Mouse (Mus musculus): ENCODE measurements around the gene Cers5.
"Not testable (repeated sequence)": the region's sequence is repeated elsewhere in the genome, so short reads cannot be mapped to it uniquely, and the experiment has no call there.

The Cers5 gene

DNA sequence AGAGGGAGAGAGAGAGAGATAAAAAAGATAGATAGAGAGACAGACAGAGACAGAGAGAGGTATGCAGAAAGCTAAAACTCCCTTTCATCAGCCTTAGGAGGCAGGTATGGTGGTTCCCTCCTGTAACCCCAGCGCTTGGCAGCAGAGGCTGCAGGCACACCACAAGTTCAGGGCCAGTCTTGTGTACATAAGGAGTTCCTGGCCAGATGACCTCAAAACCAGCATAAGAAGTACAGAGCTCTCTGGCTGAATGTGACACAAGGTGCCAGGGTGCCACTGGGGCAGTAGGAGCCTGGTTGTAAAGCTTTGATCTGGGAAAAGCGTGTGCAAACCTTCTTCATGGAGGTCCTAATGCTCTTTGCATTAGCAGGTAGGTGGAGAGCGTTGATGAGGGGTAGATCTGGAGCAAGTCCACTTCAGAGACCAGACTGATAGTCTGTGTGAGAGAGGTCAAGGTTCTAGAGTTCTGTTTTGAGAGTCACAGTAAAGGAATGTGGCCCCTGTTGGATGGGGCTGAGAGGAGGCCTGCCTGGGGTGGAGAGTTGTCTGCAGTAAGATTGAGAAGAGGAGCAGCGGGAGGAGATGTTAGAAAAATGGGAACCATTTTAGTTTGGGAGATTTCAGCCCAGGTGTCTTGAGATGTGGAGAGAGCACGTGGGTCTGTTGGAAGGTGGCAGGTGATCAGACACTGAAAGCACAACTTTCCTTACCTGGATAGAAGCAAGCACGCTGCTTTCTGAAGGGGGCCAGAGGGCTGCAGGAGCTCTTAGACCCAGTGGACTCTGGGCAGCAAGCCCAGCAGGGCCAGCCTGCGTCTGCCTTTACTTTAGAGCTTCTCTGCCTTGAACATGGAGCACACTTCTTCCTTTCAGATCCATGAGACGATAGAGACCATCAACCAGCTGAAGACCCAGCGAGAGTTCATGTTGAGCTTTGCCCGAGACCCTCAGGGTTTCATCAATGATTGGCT, 62.2 kb downstream of the Cers5 start:
- DNase-seq (ENCODE audit: low read depth, low spot score), result no peak

GRCm38 (mm10) chr15:99708176-99708575, 64.5 kb downstream of the Cers5 start:
- DNase-seq (ENCODE audit: low read depth, low spot score), result no peak

GRCm38 (mm10) chr15:99705440-99706048, 67.1 kb downstream of the Cers5 start, which contains the start of gene Gm17349:
Gene Gm17349 (minus strand): TSS chr15:99705490.
- DNase-seq (ENCODE audit: low read depth, low spot score), result peak; percentile 86

- DNase-seq (ENCODE audit: low read depth, low spot score), result peak; percentile 91
Measured at GRCm38 (mm10) chr15:99704881-99705280, 67.8 kb downstream of the Cers5 start.

- DNase-seq (ENCODE audit: low read depth, low spot score), result peak; percentile 84
Measured at GRCm38 (mm10) chr15:99704041-99704681, 68.5 kb downstream of the Cers5 start.

GRCm38 (mm10) chr15:99703676-99704040, 69.0 kb downstream of the Cers5 start:
- DNase-seq (ENCODE audit: low read depth, low spot score), result no peak

- DNase-seq (ENCODE audit: low read depth, low spot score), result no peak
Measured at GRCm38 (mm10) chr15:99703104-99703503, 69.6 kb downstream of the Cers5 start.

DNA sequence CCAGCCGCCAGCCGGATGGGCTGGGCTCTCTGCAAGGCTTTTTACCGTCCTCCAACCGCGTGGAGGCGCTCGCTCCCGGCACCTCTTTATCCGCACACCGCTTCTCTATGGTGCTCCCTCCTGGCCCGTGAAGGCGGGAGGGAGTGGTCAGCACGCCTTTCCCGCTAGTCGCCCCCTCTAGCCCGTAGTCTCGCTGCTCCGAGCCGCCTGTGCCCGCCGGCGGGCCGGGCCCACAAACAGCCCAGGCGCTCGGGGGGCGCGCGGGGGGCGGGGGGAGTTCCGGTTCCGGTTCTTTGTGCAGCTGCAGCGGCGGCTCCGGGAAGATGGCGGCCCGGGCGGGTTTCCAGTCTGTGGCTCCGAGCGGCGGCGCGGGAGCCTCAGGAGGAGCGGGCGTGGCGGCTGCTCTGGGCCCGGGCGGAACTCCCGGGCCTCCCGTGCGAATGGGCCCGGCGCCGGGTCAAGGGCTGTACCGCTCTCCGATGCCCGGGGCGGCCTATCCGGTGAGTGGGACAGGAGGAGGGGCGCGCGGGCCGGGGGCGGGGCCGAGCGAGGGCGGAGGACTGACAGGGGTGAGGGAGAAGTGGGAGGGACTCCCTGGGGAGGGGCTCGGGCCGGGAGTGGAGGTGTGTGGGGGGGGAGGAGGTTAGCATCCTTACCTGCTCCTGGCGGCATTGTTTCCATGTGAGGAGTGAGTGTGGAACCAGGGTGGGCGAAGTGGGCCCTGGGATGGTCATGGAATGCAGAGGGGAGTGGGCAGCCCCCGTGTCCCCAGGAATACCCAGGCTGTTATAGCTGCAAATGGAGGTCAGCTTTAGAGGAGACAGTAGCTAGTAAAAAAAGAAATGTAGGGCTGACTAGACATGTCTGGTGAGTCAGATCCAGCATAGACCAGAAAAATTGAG, 70.4 kb downstream of the Cers5 start, which contains the start of gene Smarcd1:
Smarcd1 (plus strand) TSS at position 131 of the 902 bp plus-strand sequence.
- peak; percentile 98 for DNase-seq (ENCODE audit: low read depth, low spot score)

- DNase-seq (ENCODE audit: low read depth, low spot score), result not testable (repeated sequence)
Measured at GRCm38 (mm10) chr15:99701640-99701998, 71.1 kb downstream of the Cers5 start.

- no peak for DNase-seq (ENCODE audit: low read depth, low spot score)
Measured at GRCm38 (mm10) chr15:99700219-99701106, 72.2 kb downstream of the Cers5 start.

DNA sequence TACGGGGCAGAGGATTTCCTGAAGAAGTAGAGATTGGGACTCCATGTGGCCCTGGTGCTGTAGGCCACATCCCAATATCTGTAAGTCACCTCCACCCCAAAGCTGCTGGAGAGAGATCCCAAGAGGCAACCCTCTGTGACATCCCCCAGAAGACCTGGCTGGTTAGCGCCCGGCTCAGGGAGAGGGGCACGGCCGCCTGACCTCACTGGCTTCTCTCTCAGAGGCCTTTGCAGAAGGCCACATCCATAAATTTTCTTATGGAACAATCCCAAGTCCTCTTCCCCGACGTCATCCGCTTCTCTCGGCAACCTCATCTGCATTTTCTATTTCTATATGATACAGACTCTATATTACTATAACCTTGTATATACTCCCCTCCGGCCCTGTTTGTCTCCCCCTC, 73.0 kb downstream of the Cers5 start:
- DNase-seq (ENCODE audit: low read depth, low spot score), result no peak

- peak; percentile 78 for DNase-seq (ENCODE audit: low read depth, low spot score)
Measured at GRCm38 (mm10) chr15:99698533-99699085, 74.1 kb downstream of the Cers5 start.

DNA sequence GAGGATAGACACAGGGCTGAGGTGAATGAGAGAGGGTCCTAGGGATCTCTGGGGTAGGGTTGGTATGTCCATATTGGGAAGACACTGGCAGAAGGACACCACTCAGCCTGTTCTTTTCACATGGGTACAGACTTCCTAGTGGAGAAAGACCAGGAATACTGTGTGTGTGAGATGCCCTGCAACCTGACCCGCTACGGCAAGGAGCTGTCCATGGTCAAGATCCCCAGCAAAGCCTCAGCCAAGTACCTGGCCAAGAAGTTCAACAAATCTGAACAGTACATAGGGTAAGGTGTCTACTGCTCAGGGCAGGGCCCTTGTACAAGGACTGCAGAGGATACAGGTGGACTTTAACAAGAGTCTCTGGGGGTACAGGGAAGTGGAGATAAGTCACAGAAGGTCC, 75.4 kb downstream of the Cers5 start:
- DNase-seq (ENCODE audit: low read depth, low spot score), result no peak

- DNase-seq (ENCODE audit: low read depth, low spot score), result peak; percentile 56
Measured at GRCm38 (mm10) chr15:99691976-99692375, 80.7 kb downstream of the Cers5 start.

DNA sequence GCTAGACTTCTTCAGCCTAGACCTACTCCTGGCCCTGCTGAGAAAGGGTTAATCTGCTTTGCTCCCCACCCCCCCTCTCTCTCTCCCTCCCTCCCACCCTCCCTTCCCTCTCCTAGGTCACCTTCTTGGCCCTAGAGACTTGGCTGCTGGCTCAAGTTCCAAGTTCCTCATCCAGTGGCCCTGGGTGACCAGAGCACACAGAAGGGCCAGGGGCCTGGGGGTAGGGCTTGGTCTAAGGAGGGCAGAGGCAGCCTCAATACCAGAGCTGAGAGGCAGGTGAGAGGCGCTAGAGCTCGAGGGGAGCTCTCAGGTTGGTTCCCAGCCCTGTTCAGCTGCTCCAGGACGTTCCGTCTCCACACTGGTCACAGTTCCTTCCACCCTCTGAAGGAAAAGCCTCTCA, 81.8 kb downstream of the Cers5 start:
- DNase-seq (ENCODE audit: low read depth, low spot score), result no peak

GRCm38 (mm10) chr15:99688712-99689111, 84.0 kb downstream of the Cers5 start:
- peak; percentile 93 for DNase-seq (ENCODE audit: low read depth, low spot score)
